8 mouse cellular contexts compared by ENCODE assay signal in genomic region chr12:83922724-83923485, GRCm38 (mm10). TPM values are rescaled to one million over a fixed set of nuclear protein-coding genes. Genes with fewer than 3 reads are reported as not detected.
A peak's percentile ranks its signal among the peaks of the same experiment; 100 is the strongest.
DNase-seq lines count a peak whose midpoint lies in the region; ATAC-seq and TF ChIP-seq lines count a peak whose summit lies in the region.
"Had no signal": no experiment of that assay in that cellular context is flagged by ENCODE, and none has a peak within 500 bp of the region (broad histone marks: within the 10 kb centered on the region; RNA-seq: fewer than 3 reads in every experiment).

No protein-coding gene starts in this region.

- no peaks in the 10 kb centered on the region for H3K27me3 ChIP-seq in E14TG2a.4 (ENCODE audit: insufficient read depth, low read length)
- H3K27me3 ChIP-seq in hindbrain, embryonic 16.5 days (replicated peaks; ENCODE audit: control insufficient read depth, insufficient read depth, low read length) = no peaks in the 10 kb centered on the region
- H3K27me3 ChIP-seq in midbrain, embryonic 10.5 days (ENCODE audit: low read depth, poor library complexity, severe bottlenecking) = no peaks in the 10 kb centered on the region

- H3K4me3 ChIP-seq in E14TG2a.4 (replicated peaks; ENCODE audit: low read length) = peak overlapping the region; percentile 98
- H3K4me3 ChIP-seq in hindbrain, embryonic 16.5 days (ENCODE audit: low read length) = peak overlapping the region; percentile 97
- H3K4me3 ChIP-seq in midbrain, embryonic 10.5 days = peak overlapping the region; percentile 98

- WGBS in hindbrain, embryonic 16.5 days = 40% methylated on average over 8 of the region's 8 CpGs
- 49% methylated on average over 8 of the region's 8 CpGs for WGBS in midbrain, embryonic 10.5 days

- H3K4me1 ChIP-seq in E14TG2a.4 (replicated peaks; ENCODE audit: low read depth, low read length) = peaks cover 30% of the 10 kb centered on the region
- peaks cover 19% of the 10 kb centered on the region for H3K4me1 ChIP-seq in hindbrain, embryonic 16.5 days (ENCODE audit: control insufficient read depth, insufficient read depth, low read depth, low read length)
- H3K4me1 ChIP-seq in midbrain, embryonic 10.5 days = peaks cover 44% of the 10 kb centered on the region

- H3K9ac ChIP-seq in hindbrain, embryonic 16.5 days (ENCODE audit: low read depth, low read length) = peak overlapping the region; percentile 61; the same call in 1 of the 2 replicates

- no peaks in the 10 kb centered on the region for H3K9me3 ChIP-seq in E14TG2a.4 (ENCODE audit: low read length)
- H3K9me3 ChIP-seq in hindbrain, embryonic 16.5 days (ENCODE audit: control insufficient read depth, low read length) = no peaks in the 10 kb centered on the region
- H3K9me3 ChIP-seq in midbrain, embryonic 10.5 days (replicated peaks) = no peaks in the 10 kb centered on the region

- peak overlapping the region; percentile 61 for H3K4me2 ChIP-seq in hindbrain, embryonic 16.5 days (ENCODE audit: low read length)

- H3K36me3 ChIP-seq in E14TG2a.4 (ENCODE audit: insufficient read depth, low read length) = no peaks in the 10 kb centered on the region
- no peaks in the 10 kb centered on the region for H3K36me3 ChIP-seq in hindbrain, embryonic 16.5 days (ENCODE audit: control insufficient read depth, insufficient read depth, low read length)
- H3K36me3 ChIP-seq in midbrain, embryonic 10.5 days = 0 out of 2 replicates have a peak, but pooled peaks cover 3% of the 10 kb centered on the region

- no peak for ATAC-seq in hindbrain, embryonic 16.5 days

- peak; percentile 9 for DNase-seq in NIH3T3 (ENCODE audit: low read depth)
- no peak for DNase-seq in midbrain, embryonic 10.5 days (ENCODE audit: low spot score)
- no peak for DNase-seq in urinary bladder, postnatal 10 days (ENCODE audit: low spot score)
- DNase-seq in cerebellum, adult 18-20 months = no peak
- no peak for DNase-seq in ovary, postnatal 14 days (ENCODE audit: low spot score)
- DNase-seq: thymus, adult 18-20 months had no signal

- peak overlapping the region; percentile 48; the same call in 1 of the 2 replicates for H3K27ac ChIP-seq in hindbrain, embryonic 16.5 days (ENCODE audit: low read depth, low read length)
- H3K27ac ChIP-seq in midbrain, embryonic 10.5 days (replicated peaks) = peak overlapping the region; percentile 93

- no peak for TF ChIP-seq CTCF in E14TG2a.4 (conservative IDR thresholded peaks at IDR 0.05; ENCODE audit: low read length)

RNA-seq across cellular contexts. Expression of gene Numb, which starts 1.2 kb away (rescaled TPM):
- polyA plus RNA-seq in hindbrain, embryonic 16.5 days (2015; fragmentation: Nextera tagmentation; extraction: Ambion mirVana) = 15.7 and 17.2 TPM in 2 replicates
- 34.3 and 37.4 TPM in 2 replicates for polyA plus RNA-seq in midbrain, embryonic 10.5 days (2016; fragmentation: Nextera tagmentation; extraction: Ambion mirVana)

RNA-seq across cellular contexts. Expression of gene Riox1, which starts 27.5 kb away (rescaled TPM):
- 7.2 and 9.1 TPM in 2 replicates for polyA plus RNA-seq in hindbrain, embryonic 16.5 days (2015; fragmentation: Nextera tagmentation; extraction: Ambion mirVana)
- 13.7 and 15.5 TPM in 2 replicates for polyA plus RNA-seq in midbrain, embryonic 10.5 days (2016; fragmentation: Nextera tagmentation; extraction: Ambion mirVana)
